Mouse (Mus musculus) adrenal gland, adult 18-20 months (tissue): Measurements from ENCODE around the gene Tmem102. TPM values are rescaled to one million over a fixed set of nuclear protein-coding genes. Genes with fewer than 3 reads are reported as not detected.

ENCODE experiments used
- DNase-seq, 2 experiments: peaks; one replicate each; pipeline ENCODE4 v3.0.0; 2021 to 2022; ENCODE audit warnings: low spot score in 2 of 2
- total RNA-seq, 2 experiments: library from RNA; stranded (reverse); gene quantifications; 1 replicate in 1 of 2; 2 replicates in 1 of 2; pipeline ENCODE4 v1.2.3; 2021

Gene Tmem102
- total RNA-seq, 2 experiments from 2014 or later: 0.36 to 0.51 TPM

GRCm38 (mm10) chr11:69791420-69791819 is 14.0 kb downstream of the Tmem102 start:
- no peak for DNase-seq

- no peak for DNase-seq
These were observed 16.0 kb downstream of the Tmem102 start for GRCm38 (mm10) chr11:69789431-69789830.

- no peak for DNase-seq
These were observed 18.1 kb downstream of the Tmem102 start for GRCm38 (mm10) chr11:69787306-69787705.

- DNase-seq: no peak
These were observed 20.6 kb downstream of the Tmem102 start for GRCm38 (mm10) chr11:69784793-69785272.

GRCm38 (mm10) chr11:69781828-69782227 is 23.6 kb downstream of the Tmem102 start:
- no peak for DNase-seq

- no peak for DNase-seq
These were observed 26.4 kb downstream of the Tmem102 start for GRCm38 (mm10) chr11:69778985-69779384.

- no peak for DNase-seq
These were observed 27.0 kb downstream of the Tmem102 start for GRCm38 (mm10) chr11:69778258-69778982.

GRCm38 (mm10) chr11:69777504-69778257 is 27.7 kb downstream of the Tmem102 start:
- no peak for DNase-seq

- DNase-seq: no peak
These were observed 28.9 kb downstream of the Tmem102 start for GRCm38 (mm10) chr11:69776488-69776887.

- DNase-seq: no peak
These were observed 29.7 kb downstream of the Tmem102 start for GRCm38 (mm10) chr11:69775716-69776115.

- DNase-seq: no peak
These were observed 30.5 kb downstream of the Tmem102 start for GRCm38 (mm10) chr11:69774961-69775360.

- DNase-seq: no peak
These were observed 37.9 kb downstream of the Tmem102 start for GRCm38 (mm10) chr11:69767625-69767909.

- no peak for DNase-seq
These were observed 38.4 kb downstream of the Tmem102 start for GRCm38 (mm10) chr11:69766872-69767624.

- DNase-seq: peak; percentile 68 to 74
These were observed 39.3 kb downstream of the Tmem102 start for GRCm38 (mm10) chr11:69766126-69766609.

- peak; percentile 44 to 55 for DNase-seq
These were observed 40.0 kb downstream of the Tmem102 start, which contains the start of gene Zbtb4 for GRCm38 (mm10) chr11:69765221-69766125. TSS of gene Zbtb4 (plus strand) at chr11:69765912.

- no peak for DNase-seq
These were observed 41.9 kb downstream of the Tmem102 start for GRCm38 (mm10) chr11:69763551-69763950.

GRCm38 (mm10) chr11:69761868-69762267 is 43.6 kb downstream of the Tmem102 start, which contains the start of gene Slc35g3:
TSS of gene Slc35g3 (minus strand) at chr11:69761968.
- no peak for DNase-seq

- DNase-seq: no peak
These were observed 44.6 kb downstream of the Tmem102 start for GRCm38 (mm10) chr11:69760901-69761200.

- no peak for DNase-seq
These were observed 45.1 kb downstream of the Tmem102 start for GRCm38 (mm10) chr11:69760160-69760900.
